Mouse (Mus musculus) brain, adult 2 months (tissue): Measurements from ENCODE around the gene Fam160a1.

Experiments used
- DNase-seq: peaks from one replicate; pipeline ENCODE4 v3.0.0; 2011; ENCODE audit warnings: low read depth, low spot score

Gene Fam160a1

GRCm38 (mm10) chr3:85634389-85635125, 182.5 kb downstream of the Fam160a1 start:
- peak; percentile 75 for DNase-seq

- DNase-seq, result no peak
Observed at GRCm38 (mm10) chr3:85633733-85634132, 183.4 kb downstream of the Fam160a1 start.

GRCm38 (mm10) chr3:85629895-85630510, 187.1 kb downstream of the Fam160a1 start:
- DNase-seq, result peak; percentile 69

GRCm38 (mm10) chr3:85619751-85620150, 197.3 kb downstream of the Fam160a1 start:
- DNase-seq, result no peak

GRCm38 (mm10) chr3:85619345-85619744, 197.7 kb downstream of the Fam160a1 start:
- peak; percentile 61 for DNase-seq

- DNase-seq, result peak; percentile 61
Observed at GRCm38 (mm10) chr3:85618885-85619284, 198.2 kb downstream of the Fam160a1 start.

- DNase-seq, result no peak
Observed at GRCm38 (mm10) chr3:85616389-85616788, 200.7 kb downstream of the Fam160a1 start.
